Mouse (Mus musculus) retina, postnatal 1 day (tissue): Measurements from ENCODE around the gene Diras1.

Experiments used
- DNase-seq: peaks from one replicate; pipeline ENCODE4 v3.0.0-alpha.2; 2012

Gene Diras1

DNA sequence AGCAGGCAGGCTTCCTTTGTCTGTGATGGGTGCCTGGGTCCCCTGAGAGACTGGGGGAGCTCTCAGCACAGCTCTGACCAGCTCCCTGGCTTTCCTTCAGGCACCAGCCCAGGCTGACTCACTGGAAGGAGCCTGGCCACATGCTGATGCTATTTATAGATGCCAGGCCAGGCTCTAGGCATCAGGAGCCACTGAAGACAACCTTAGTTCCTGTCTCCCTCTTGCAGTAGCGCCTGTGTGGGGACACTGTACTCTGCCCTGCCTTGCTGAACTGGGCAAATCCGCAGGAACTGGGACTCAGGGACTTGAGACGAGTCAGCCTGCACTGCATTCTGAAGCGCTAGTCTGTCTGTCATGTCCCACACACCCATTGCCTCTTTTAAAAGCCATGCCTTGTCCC, 1.9 kb upstream of the Diras1 start:
- DNase-seq: no peak

GRCm38 (mm10) chr10:81026857-81027256, 1.4 kb upstream of the Diras1 start:
- DNase-seq: no peak

GRCm38 (mm10) chr10:81025047-81025621, 328 bp downstream of the Diras1 start:
- DNase-seq: no peak

GRCm38 (mm10) chr10:81024346-81024937, 1.0 kb downstream of the Diras1 start:
- no peak for DNase-seq

DNA sequence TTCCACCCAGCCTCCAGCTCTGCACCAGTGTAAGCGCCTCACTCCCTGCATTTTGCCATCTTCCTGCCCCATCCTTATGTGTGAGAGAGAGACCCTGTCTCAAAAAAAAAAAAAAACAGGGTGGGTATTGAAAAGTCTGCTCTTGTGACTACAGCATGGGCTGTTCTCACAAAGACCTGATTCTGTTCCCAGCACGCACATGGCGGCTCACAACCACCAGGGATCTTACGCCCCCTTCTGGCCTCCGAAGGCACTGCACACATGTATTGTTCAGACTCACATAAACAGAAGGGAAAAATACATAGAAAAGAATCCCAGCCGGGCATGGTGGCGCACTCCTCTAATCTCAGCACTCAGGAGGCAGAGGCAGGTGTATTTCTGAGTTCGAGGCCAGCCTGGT, 2.7 kb downstream of the Diras1 start:
- peak; percentile 43 for DNase-seq

GRCm38 (mm10) chr10:81021547-81022110, 3.8 kb downstream of the Diras1 start:
- no peak for DNase-seq

- no peak for DNase-seq
Observed at GRCm38 (mm10) chr10:81020207-81020606, 5.3 kb downstream of the Diras1 start.

DNA sequence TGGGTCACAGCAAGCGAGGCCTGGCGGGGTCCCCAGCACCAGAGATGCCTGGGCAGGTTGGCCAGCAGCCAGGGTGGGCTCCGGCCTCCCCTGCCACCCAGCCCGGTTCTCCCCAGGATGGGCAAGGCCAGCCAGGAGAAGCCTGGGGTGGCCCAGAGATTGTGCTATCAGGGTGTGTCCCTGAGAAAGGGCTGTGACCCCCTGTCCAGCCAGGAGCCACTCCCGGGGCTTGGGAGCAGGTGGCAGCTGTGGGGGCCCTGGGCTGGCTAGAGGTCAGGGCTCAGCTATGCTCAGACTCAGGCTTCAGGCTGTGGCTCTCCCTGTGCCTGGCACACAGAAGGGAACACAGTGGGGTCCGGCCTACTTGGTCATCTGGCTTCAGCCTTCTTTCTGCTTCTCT, 5.8 kb downstream of the Diras1 start:
- DNase-seq: no peak

DNA sequence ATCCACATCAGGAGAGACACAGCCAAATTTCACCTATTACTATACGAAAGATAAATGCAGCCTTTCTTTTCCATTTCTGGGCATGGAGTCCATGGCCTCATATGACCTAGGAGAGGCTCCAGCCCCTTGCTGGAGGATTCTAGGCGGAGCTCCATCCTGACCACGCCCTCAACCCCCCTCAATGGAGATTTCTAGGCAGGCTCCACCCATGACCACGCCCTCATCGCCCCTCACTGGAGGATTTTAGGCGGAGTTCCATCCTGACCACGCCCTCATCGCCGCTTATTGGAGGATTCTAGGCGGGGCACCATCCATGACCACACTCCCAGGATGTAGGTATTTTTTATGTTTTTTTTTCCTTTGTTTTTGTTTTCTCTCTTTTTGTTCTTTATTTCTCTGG, 7.1 kb downstream of the Diras1 start:
- peak; percentile 68 for DNase-seq

GRCm38 (mm10) chr10:81016645-81017044, 8.8 kb downstream of the Diras1 start:
- DNase-seq: peak; percentile 66

GRCm38 (mm10) chr10:81015666-81016065, 9.8 kb downstream of the Diras1 start:
- no peak for DNase-seq

DNA sequence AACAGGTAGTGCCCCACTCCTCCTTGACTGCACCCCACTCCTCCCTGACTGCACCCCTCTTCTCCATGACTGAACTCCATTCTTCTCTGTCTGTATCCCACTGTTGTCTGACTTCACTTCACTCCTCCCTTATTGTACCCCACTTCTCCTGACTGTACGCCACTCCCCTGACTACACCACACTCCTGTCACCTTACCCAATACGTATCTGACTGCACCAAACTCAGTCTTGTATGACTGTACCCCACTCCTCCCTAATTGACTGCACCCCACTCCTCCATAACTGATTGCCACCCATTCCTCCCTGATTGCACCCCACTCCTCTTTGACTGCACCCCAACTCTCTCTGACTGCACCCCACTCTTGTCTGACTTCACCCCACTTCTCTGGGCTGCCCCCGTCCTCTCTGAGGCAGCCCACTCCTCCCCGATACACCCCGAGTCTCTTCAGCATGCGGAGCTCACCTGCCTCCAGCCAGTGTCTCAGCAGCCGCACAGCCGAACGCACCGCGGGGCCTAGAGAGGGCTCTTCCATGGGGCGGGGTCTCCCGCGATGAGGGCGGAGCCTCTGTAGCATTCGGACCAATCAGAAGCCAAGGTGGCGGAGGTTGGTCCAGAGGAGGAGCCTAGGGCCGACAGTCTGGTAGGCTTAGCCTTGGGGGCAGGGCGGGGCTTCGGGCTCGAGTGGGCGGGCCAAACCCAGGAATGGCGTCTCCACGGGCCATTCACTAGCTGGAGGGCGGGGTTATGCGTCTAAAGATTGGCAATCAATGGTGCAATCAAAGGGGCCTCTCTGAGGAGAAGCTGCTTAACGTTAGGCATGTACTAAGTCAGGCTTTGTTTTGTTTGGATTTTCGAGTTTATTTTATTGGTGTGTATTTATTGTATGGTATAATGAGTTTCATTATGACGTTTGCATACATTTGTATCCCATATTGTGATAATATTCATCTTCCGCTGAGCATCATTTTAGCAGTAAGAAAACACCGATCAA, 10.8 kb downstream of the Diras1 start, which contains the start of gene Gng7:
TSS of gene Gng7 (minus strand) at position 553 of the 992 bp plus-strand sequence.
- peak; percentile 97 for DNase-seq

DNA sequence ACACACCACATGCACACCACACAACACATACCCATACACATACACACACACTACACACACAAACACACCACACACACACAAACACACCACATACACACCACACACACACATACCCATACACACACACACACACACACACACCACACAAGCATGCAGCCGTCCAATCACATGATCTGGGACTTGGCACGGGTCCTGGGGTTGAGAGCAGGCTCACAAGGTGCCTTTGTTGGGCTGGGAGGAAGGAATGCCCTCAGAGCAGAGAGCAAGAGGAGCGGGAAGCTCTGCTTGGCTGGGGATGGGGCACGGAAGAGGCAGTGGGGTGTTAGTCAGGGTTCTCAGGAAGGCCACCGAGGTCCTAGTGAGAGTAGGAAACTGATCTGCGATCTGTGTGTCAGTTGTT, 14.6 kb downstream of the Diras1 start:
- DNase-seq: peak; percentile 68

DNA sequence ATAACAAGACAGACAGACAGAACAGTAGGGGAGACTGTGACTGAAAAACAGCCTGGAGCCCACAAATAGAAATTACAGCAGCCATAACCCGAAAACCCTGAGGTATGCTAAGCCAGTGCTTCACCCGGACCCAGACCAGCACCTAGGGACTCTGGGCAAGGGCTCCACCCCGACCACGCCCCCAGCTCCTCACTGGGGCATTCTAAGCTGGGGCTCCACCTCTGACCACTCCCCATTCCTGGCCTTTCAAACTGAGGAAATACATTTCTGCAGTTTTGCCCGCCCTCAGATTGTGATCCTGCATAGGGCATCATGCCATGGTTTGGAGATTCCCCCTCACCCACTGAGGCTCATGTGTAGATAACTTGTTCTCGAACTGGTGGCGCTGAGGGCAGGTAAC, 18.2 kb downstream of the Diras1 start:
- no peak for DNase-seq

DNA sequence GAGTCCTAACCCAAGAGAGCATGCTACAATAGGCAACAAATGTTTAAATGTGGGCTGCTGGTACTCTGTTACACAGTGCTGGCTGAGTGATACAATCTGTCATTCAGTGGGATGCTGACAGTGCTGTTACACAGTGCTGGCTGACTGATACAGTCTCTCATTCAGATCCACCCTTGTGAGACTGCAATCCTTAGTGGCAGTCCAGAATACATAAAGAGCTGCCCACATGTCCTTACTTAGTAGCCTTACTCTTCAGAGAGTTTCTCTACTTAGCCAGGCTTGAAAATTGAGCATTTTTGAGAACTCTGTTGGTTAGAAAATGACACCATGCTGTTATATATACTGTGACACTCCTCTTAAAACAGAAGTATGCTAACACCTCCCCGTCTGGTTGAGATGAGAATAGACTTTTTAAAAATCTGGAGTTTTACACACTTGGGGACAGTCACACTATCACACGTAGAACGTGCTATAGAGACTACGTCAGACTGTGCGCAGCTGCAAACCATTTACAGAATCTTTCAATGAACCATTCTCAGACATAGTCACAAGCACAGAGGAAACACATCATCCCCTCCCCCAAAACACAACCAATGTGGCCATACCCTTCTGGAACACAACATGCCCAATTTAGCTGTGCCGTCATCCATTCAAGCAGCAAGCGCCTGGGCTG, 19.3 kb downstream of the Diras1 start:
- no peak for DNase-seq

GRCm38 (mm10) chr10:81001161-81001560, 24.3 kb downstream of the Diras1 start:
- peak; percentile 44 for DNase-seq

DNA sequence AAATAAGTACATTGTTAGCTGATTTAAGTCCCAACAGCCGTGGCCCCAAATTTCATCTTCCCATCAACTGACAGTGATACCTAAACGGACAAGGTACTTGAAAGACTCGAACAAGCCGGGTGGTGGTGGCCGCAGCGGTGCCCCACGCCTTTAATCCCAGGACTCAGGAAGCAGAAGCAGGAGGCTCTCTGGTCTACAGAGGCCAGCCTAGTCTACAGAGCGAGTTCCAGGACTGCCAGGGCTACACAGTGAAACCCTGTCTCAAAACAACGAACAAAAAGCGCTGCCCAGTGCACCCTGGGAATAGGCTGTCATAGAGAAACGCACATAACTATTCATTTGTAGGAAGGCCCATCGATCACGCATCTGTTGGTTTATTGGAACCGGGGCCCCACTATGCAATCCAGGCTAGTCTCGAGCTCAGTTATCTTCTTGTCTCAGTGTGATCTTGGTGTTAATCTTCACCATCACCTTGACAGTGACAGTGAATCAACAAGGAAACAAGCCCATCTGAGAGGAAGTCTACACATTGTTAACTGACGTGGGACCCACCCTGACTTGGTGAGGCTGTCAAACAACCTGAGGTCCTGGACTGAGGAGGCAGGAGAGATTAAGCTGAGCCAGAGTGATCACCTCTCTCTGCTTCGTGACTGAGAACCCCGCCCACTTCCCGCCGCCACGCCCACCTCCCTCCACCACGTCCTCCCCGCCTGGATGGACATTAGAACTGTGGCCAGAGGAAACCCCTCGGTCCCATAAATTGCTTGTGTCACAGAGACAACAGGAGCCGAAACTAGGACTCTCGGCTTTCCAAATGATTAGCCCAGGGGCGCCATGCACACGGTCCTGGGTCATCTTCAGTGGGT, 25.0 kb downstream of the Diras1 start:
- no peak for DNase-seq

DNA sequence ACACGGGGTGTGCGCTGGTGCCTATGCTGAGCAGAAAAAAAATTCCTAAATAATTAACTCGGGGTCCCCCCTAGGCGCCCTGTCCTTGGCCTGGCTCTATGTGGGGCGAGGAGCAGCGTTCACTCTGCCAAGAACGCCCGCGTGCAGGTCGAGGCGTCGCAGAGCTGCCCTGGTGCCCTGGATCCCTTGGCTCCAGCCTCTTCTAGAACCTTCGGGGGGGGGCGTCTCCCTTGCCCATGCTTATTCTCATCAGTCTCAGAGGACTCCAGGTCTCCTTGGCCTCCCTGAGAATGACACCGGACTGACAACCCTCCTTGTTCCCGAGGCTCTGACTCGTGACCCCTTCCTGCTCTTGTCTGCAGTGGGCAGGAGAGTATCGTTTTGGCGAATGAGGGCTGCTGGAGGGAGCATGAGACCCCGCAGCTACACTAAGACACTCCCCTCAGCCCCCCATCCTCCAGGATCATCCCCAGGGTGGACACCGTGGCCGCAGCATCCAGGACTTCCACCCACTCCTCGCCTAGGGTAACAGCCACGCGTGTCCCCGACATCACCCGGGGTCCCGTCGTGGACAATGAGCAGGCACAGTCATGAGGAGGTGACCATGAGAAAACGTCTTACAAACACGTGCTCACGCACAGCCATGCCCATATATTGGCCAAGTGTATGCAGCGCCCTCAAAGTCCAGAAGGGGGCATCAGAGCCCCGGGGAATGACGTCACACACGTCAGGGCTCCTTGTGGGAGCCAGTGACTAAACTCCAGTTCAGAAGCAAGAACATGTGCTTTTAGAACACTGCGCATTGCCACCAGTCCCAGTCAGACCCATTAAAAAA, 25.9 kb downstream of the Diras1 start:
- DNase-seq: peak; percentile 92

DNA sequence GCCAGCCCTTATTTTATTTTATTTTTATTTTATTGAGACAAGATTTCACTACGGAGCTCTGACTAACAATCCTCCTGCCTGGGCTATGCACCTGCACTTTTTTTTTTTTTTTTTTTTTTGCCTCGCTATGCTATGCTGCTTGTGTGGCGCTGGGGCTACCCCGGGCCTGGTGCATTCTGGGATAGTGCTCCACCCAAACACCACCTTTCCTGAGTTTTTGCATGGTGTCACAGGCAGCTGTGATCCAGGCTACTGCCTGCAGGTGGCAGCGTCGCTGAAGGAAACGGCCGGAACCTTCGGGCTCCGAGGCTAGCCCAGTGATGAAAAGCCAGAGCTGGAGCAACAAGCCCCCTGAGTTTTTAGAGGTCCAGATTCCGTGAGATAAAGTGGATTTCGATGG, 26.7 kb downstream of the Diras1 start:
- peak; percentile 69 for DNase-seq

DNA sequence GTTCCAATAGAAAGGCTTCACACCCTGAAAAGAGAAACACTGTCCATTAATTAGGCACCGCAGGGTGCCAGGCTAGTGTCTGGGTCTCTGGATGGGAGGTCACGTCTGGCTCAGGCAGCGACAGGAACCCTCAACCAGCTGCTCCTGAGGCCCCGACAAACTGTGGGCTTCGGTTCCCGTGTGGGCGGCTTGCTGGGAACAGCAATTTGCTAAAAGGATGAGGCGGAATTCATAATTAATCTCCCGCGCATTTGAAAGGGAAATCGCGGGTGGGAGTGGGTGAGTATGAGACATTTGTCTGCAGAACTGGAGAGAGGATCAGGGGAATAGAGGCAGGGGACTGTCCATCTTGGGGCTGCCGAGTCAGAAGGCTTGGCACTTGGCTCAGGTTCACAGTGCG, 27.4 kb downstream of the Diras1 start:
- DNase-seq: peak; percentile 35

DNA sequence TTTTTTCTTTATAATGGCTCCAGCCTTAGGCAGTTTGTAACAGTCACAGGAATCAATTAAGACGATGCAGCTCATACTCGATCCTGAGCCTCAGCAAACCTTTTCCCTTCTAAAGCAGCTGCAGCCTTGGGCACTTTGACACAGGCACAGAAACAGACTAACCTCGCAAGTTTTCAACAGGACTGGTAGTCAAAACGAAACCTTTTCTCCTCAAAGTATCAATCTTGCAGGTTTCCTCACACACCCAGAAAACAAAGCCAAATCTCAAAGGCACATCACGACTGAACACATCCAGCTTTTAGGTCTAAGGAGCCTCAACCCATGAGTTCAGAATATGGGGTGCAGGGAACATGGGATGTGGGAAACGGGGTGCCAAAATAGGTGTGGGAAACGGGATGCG, 28.1 kb downstream of the Diras1 start:
- DNase-seq: no peak
